ENCODE assay signal across 8 mouse cellular contexts in genomic region chr7:63924747-63925412, GRCm38 (mm10). TPM values are rescaled to one million over a fixed set of nuclear protein-coding genes. Genes with fewer than 3 reads are reported as not detected.
DNase-seq lines count a peak whose midpoint lies in the region; ATAC-seq and TF ChIP-seq lines count a peak whose summit lies in the region.

No protein-coding gene starts in this region.

- no peak overlapping the region for H3K4me3 ChIP-seq in neural tube, embryonic 12.5 days
- no peak overlapping the region for H3K4me3 ChIP-seq in heart, embryonic 14.5 days (ENCODE audit: control insufficient read depth in 1 of 2, insufficient read depth in 1 of 2, low read depth in 1 of 2, low read length in 2 of 2)
- H3K4me3 ChIP-seq in lung, embryonic 15.5 days = no peak overlapping the region
- peak overlapping the region; percentile 21; the same call in 1 of the 2 replicates for H3K4me3 ChIP-seq in small intestine, adult 2 months (ENCODE audit: low read depth, low read length)

- peak; percentile 57; the same call in 1 of the 2 replicates for ATAC-seq in neural tube, embryonic 12.5 days (ENCODE audit: low FRiP score, low read depth)
- ATAC-seq in heart, embryonic 14.5 days (ENCODE audit: insufficient number of reproducible peaks, insufficient read depth, low FRiP score, low read depth) = no peak
- peak; percentile 44; the same call in 1 of the 2 replicates for ATAC-seq in lung, embryonic 15.5 days (ENCODE audit: borderline replicate concordance, extremely low read depth, low FRiP score, low TSS enrichment)

- no peak for TF ChIP-seq POLR2A in small intestine, adult 2 months (IDR thresholded peaks at IDR 0.05; ENCODE audit: low read depth, low read length)

- no peaks in the 10 kb centered on the region for H3K9me3 ChIP-seq in neural tube, embryonic 12.5 days
- 0 out of 2 replicates have a peak, but pooled peaks cover 3% of the 10 kb centered on the region for H3K9me3 ChIP-seq in heart, embryonic 14.5 days (ENCODE audit: control insufficient read depth, low read length)
- no peaks in the 10 kb centered on the region for H3K9me3 ChIP-seq in lung, embryonic 15.5 days

- 54% methylated on average over 6 of the region's 6 CpGs for WGBS in neural tube, embryonic 12.5 days
- WGBS in heart, embryonic 14.5 days = 57% methylated on average over 6 of the region's 6 CpGs
- 10% methylated on average over 6 of the region's 6 CpGs for WGBS in lung, embryonic 15.5 days
- WGBS in small intestine, adult 2 months = 9% methylated on average over 6 of the region's 6 CpGs

- TF ChIP-seq CTCF in small intestine, adult 2 months (IDR thresholded peaks at IDR 0.05; ENCODE audit: extremely low read depth, insufficient read length, insufficient replicate concordance, low read depth, low read length) = no peak

- 0 out of 2 replicates have a peak overlapping the region, but pooled peaks have one; percentile 26 for H3K27ac ChIP-seq in neural tube, embryonic 12.5 days
- H3K27ac ChIP-seq in heart, embryonic 14.5 days (replicated peaks in 1 of 2; ENCODE audit: control insufficient read depth in 1 of 2, insufficient read depth in 1 of 2, low read depth in 2 of 2, low read length in 2 of 2) = peak overlapping the region in 1 of 2 experiments; percentile 21; a peak in 1 of 4 replicates
- peak overlapping the region; percentile 72 for H3K27ac ChIP-seq in lung, embryonic 15.5 days
- H3K27ac ChIP-seq in small intestine, adult 2 months (ENCODE audit: insufficient read depth, low read depth, low read length) = peak overlapping the region; percentile 98

- 0 out of 2 replicates have a peak overlapping the region, but pooled peaks have one; percentile 5 for H3K4me2 ChIP-seq in neural tube, embryonic 12.5 days (replicated peaks)
- H3K4me2 ChIP-seq in heart, embryonic 14.5 days (ENCODE audit: low read length) = peak overlapping the region; percentile 1; the same call in 1 of the 2 replicates
- H3K4me2 ChIP-seq in lung, embryonic 15.5 days = peak overlapping the region; percentile 42

- H3K9ac ChIP-seq in neural tube, embryonic 12.5 days = no peak overlapping the region
- no peak overlapping the region for H3K9ac ChIP-seq in heart, embryonic 14.5 days (ENCODE audit: low read length)
- H3K9ac ChIP-seq in lung, embryonic 15.5 days = no peak overlapping the region

- H3K4me1 ChIP-seq in neural tube, embryonic 12.5 days = peaks cover 32% of the 10 kb centered on the region
- H3K4me1 ChIP-seq in heart, embryonic 14.5 days (ENCODE audit: control insufficient read depth in 2 of 2, insufficient read depth in 2 of 2, low read length in 2 of 2) = peaks cover 12 to 43% of the 10 kb centered on the region in 2 experiments
- H3K4me1 ChIP-seq in lung, embryonic 15.5 days = peaks cover 49% of the 10 kb centered on the region
- H3K4me1 ChIP-seq in small intestine, adult 2 months (ENCODE audit: control insufficient read depth, insufficient read depth, insufficient read length, low read length) = peaks cover 37% of the 10 kb centered on the region

- DNase-seq in neural tube, embryonic 10.5 days (ENCODE audit: extremely low spot score, low spot score) = no peak
- peak; percentile 78 to 79 for DNase-seq in cerebellum, postnatal 25 days
- peak; percentile 93 to 94 for DNase-seq in kidney, postnatal 36 days
- no peak for DNase-seq in c-Kit-positive CD71-positive TER-119-positive erythroid progenitor cells, embryonic 14.5 days (ENCODE audit: low spot score)

- H3K27me3 ChIP-seq in neural tube, embryonic 12.5 days (replicated peaks) = no peaks in the 10 kb centered on the region
- H3K27me3 ChIP-seq in heart, embryonic 14.5 days (ENCODE audit: control insufficient read depth, insufficient read depth, low read length) = no peaks in the 10 kb centered on the region
- H3K27me3 ChIP-seq in lung, embryonic 15.5 days = no peaks in the 10 kb centered on the region
- H3K27me3 ChIP-seq in small intestine, adult 2 months (ENCODE audit: control insufficient read depth, insufficient read depth, low read length) = no peaks in the 10 kb centered on the region

- H3K36me3 ChIP-seq in neural tube, embryonic 12.5 days = no peaks in the 10 kb centered on the region
- H3K36me3 ChIP-seq in heart, embryonic 14.5 days (ENCODE audit: control insufficient read depth, insufficient read depth, low read length) = no peaks in the 10 kb centered on the region
- no peaks in the 10 kb centered on the region for H3K36me3 ChIP-seq in lung, embryonic 15.5 days
- no peaks in the 10 kb centered on the region for H3K36me3 ChIP-seq in small intestine, adult 2 months (ENCODE audit: control insufficient read depth, insufficient read depth, low read length)

RNA-seq across cellular contexts. Expression of gene E030018B13Rik, which starts 8.2 kb away (rescaled TPM):
- 0.19 TPM in 1 of 2 replicates, not detected in the other for polyA plus RNA-seq in neural tube, embryonic 12.5 days (2016; fragmentation: Nextera tagmentation; extraction: Ambion mirVana)
- not detected in 2 replicates for polyA plus RNA-seq in heart, embryonic 14.5 days (2014; fragmentation: Nextera tagmentation; extraction: Ambion mirVana)
- 0.15 and 0.26 TPM in 2 replicates for polyA plus RNA-seq in lung, embryonic 15.5 days (2015; fragmentation: Nextera tagmentation; extraction: Ambion mirVana)
- polyA plus RNA-seq in small intestine, adult 2 months (2012; rRNA removed) = not detected in 2 replicates

RNA-seq across cellular contexts. Expression of gene Klf13, which starts 13.8 kb away (rescaled TPM):
- 34.0 and 34.5 TPM in 2 replicates for polyA plus RNA-seq in neural tube, embryonic 12.5 days (2016; fragmentation: Nextera tagmentation; extraction: Ambion mirVana)
- polyA plus RNA-seq in heart, embryonic 14.5 days (2014; fragmentation: Nextera tagmentation; extraction: Ambion mirVana) = 25.1 and 26.7 TPM in 2 replicates
- polyA plus RNA-seq in lung, embryonic 15.5 days (2015; fragmentation: Nextera tagmentation; extraction: Ambion mirVana) = 34.4 and 35.1 TPM in 2 replicates
- 22.2 and 55.1 TPM in 2 replicates for polyA plus RNA-seq in small intestine, adult 2 months (2012; rRNA removed)

Comparison
In these comparisons a context has a peak if more than half of its experiments do, and no peak if none do; other contexts are left out.
1. DNase-seq: peak in cerebellum, postnatal 25 days (2 of 2) and kidney, postnatal 36 days (2 of 2); none in neural tube, embryonic 10.5 days (single experiment) and c-Kit-positive CD71-positive TER-119-positive erythroid progenitor cells, embryonic 14.5 days (single experiment).
2. Peak in every context shown above with its lines, with median percentiles within 50 percentile points of each other: H3K4me2 ChIP-seq.